Mouse (Mus musculus) intestine, embryonic 16.5 days (tissue): ENCODE results near the gene Secisbp2l. TPM values are rescaled to one million over a fixed set of nuclear protein-coding genes. Genes with fewer than 3 reads are reported as not detected.

Source experiments
- ATAC-seq: fragments of 200-750 bp; cut with Nextera tagmentation; 2 replicates; pipeline ENCODE4 v1.8.0; 2017; ENCODE audit warnings: moderate TSS enrichment, moderate library complexity
- H3K27ac ChIP-seq: fragments of 300-500 bp; sonication (generic); 2 replicates; pipeline ENCODE4 v1.5.1; 2014; ENCODE audit warnings: mild to moderate bottlenecking, low read length
- H3K27me3 ChIP-seq: fragments of 300-500 bp; sonication (generic); replicated peaks from 2 replicates; pipeline ENCODE4 v1.6.1; 2014; ENCODE audit warnings: low read length, control low read depth, mixed read lengths; ENCODE audit not compliant: control insufficient read depth, insufficient read depth
- H3K36me3 ChIP-seq: fragments of 300-500 bp; sonication (generic); 2 replicates; pipeline ENCODE4 v1.6.1; 2014; ENCODE audit warnings: low read length, control low read depth; ENCODE audit not compliant: control insufficient read depth, insufficient read depth
- H3K4me1 ChIP-seq: fragments of 300-500 bp; sonication (generic); 2 replicates; pipeline ENCODE4 v1.6.1; 2014; ENCODE audit warnings: low read length, control low read depth, mixed read lengths; ENCODE audit not compliant: control insufficient read depth, insufficient read depth
- H3K4me2 ChIP-seq: fragments of 300-500 bp; sonication (generic); 2 replicates; pipeline ENCODE4 v1.6.1; 2014; ENCODE audit warnings: low read depth, low read length, control low read depth
- H3K4me3 ChIP-seq: fragments of 300-500 bp; sonication (generic); 2 replicates; pipeline ENCODE4 v1.5.1; 2014; ENCODE audit warnings: mild to moderate bottlenecking, low read length
- H3K9ac ChIP-seq: fragments of 300-500 bp; sonication (generic); 2 replicates; pipeline ENCODE4 v1.6.1; 2014; ENCODE audit warnings: low read depth, low read length
- H3K9me3 ChIP-seq: fragments of 300-500 bp; sonication (generic); 2 replicates; pipeline ENCODE4 v1.6.1; 2016; ENCODE audit warnings: low read length, control low read depth; ENCODE audit not compliant: control insufficient read depth
- WGBS: fragments of 180-500 bp; shearing (Covaris S2); extraction: QIAGEN DNeasy Blood & Tissue Kit; methylation state at CpG from one replicate; pipeline ENCODE4 v1.1.7; 2014; 5-methylcytosine and 5-hydroxymethylcytosine counted together
- polyA plus RNA-seq: library from polyadenylated mRNA; unstranded; fragments of >200 nt; fragmentation: Nextera tagmentation; extraction: Ambion mirVana; gene quantifications from 2 replicates; pipeline ENCODE4 v1.2.1, GENCODE M21; 2015

The Secisbp2l gene
- polyA plus RNA-seq, 1 experiment from 2014 or later, result 11.9 TPM

DNA sequence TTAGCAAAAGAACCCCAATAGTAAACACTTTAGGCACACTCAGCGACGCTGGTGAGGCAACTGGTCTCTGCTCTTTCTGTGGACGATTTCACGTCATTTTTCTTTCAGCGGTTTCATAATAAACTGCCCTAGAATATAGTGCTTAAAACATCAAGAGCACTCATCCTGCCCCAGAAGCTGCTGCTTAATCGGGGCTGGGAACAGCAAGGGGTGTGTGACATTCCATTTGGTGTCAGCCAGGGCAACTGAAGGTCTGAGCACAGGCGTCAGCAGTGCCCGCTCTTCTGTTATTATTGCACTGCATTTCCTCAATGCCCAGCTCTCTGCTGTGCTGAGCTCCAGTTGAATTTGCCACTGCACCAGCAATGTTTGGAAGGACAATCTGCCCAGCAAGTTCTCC lies 18.4 kb upstream of the Secisbp2l start:
- no peaks in the 10 kb centered on the region for H3K4me1 ChIP-seq
- H3K9me3 ChIP-seq, result no peaks in the 10 kb centered on the region
- no peak overlapping the region for H3K27ac ChIP-seq
- H3K27me3 ChIP-seq, result no peaks in the 10 kb centered on the region
- no peaks in the 10 kb centered on the region for H3K36me3 ChIP-seq
- H3K9ac ChIP-seq, result no peak overlapping the region
- no peak for ATAC-seq
- 48% methylated on average over 8 of the region's 8 CpGs for WGBS
- H3K4me2 ChIP-seq, result no peak overlapping the region
- H3K4me3 ChIP-seq, result no peak overlapping the region

DNA sequence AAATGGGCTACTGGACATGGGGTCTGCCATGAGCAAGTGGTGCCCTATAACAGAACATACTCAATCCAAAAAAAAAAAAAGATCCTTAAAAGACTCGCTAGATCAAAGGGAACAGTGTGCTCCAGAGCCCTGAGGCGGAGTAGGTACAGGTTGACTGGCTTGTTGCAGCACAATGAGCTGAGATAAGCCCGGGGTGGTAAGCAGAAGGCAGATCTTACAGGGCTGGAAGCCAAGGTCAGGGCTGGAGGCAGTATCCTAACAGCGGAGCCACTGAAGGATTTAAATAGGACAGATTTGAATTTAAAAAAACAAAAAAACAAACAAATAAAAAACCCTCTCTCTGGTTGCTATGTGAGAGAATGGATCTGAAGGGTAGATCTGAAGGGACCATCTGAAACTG lies 17.8 kb upstream of the Secisbp2l start:
- no peak for ATAC-seq
- Histone ChIP-seq H3K4me2 (no peak overlapping the region), H3K9ac (no peak overlapping the region), H3K27me3 (no peaks in the 10 kb centered on the region), H3K4me3 (no peak overlapping the region), H3K9me3 (no peaks in the 10 kb centered on the region), H3K36me3 (no peaks in the 10 kb centered on the region), H3K27ac (no peak overlapping the region), H3K4me1 (no peaks in the 10 kb centered on the region)
- WGBS, result 57% methylated on average over 4 of the region's 4 CpGs

- Histone ChIP-seq H3K4me3 (no peak overlapping the region), H3K27ac (no peak overlapping the region), H3K9ac (no peak overlapping the region), H3K4me2 (no peak overlapping the region), H3K36me3 (no peaks in the 10 kb centered on the region), H3K4me1 (no peaks in the 10 kb centered on the region), H3K9me3 (no peaks in the 10 kb centered on the region), H3K27me3 (no peaks in the 10 kb centered on the region)
- ATAC-seq, result no peak
Observed at GRCm38 (mm10) chr2:125797872-125798271, 15.2 kb upstream of the Secisbp2l start.

- H3K27me3 ChIP-seq, result no peaks in the 10 kb centered on the region
- no peaks in the 10 kb centered on the region for H3K36me3 ChIP-seq
- H3K9me3 ChIP-seq, result no peaks in the 10 kb centered on the region
- no peak for ATAC-seq
- H3K9ac ChIP-seq, result no peak overlapping the region
- H3K4me1 ChIP-seq, result no peaks in the 10 kb centered on the region
- H3K4me3 ChIP-seq, result no peak overlapping the region
- no peak overlapping the region for H3K27ac ChIP-seq
- no peak overlapping the region for H3K4me2 ChIP-seq
- 76% methylated on average over 2 of the region's 2 CpGs for WGBS
Observed at GRCm38 (mm10) chr2:125795118-125795517, 12.4 kb upstream of the Secisbp2l start.

GRCm38 (mm10) chr2:125794166-125794565 lies 11.5 kb upstream of the Secisbp2l start:
- no peak overlapping the region for H3K27ac ChIP-seq
- WGBS, result 58% methylated on average over 2 of the region's 2 CpGs
- no peaks in the 10 kb centered on the region for H3K9me3 ChIP-seq

DNA sequence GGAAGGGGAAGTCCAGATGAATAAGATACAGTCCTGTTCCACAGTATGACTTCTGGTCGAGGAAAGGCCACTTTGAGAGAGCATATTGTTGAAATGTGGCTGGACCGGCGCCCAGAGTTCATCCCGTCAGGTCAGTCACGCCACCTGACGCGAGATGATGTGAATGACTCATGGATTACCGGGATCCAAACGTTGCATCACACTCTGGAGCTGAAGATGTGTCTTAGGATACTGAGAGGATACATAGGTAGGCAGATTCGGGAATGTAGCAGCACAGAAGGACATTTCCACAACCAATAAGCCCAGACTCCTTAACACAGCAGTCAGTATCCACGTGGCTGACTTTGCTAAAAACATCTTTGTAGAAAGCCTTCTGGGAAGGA lies 10.2 kb upstream of the Secisbp2l start:
- Histone ChIP-seq H3K4me2 (no peak overlapping the region), H3K4me1 (0 out of 2 replicates have a peak, but pooled peaks cover 2% of the 10 kb centered on the region), H3K27me3 (no peaks in the 10 kb centered on the region), H3K9me3 (no peaks in the 10 kb centered on the region), H3K27ac (no peak overlapping the region), H3K9ac (no peak overlapping the region), H3K36me3 (no peaks in the 10 kb centered on the region), H3K4me3 (no peak overlapping the region)
- WGBS, result 80% methylated on average over 11 of the region's 11 CpGs
- ATAC-seq, result no peak

More at GRCm38 (mm10) chr2:125794166-125794565, 11.5 kb upstream of the Secisbp2l start:
- no peak overlapping the region for H3K4me2 ChIP-seq
- H3K4me3 ChIP-seq, result no peak overlapping the region
- H3K36me3 ChIP-seq, result no peaks in the 10 kb centered on the region
- no peak overlapping the region for H3K9ac ChIP-seq
- ATAC-seq, result no peak
- no peaks in the 10 kb centered on the region for H3K27me3 ChIP-seq
- no peaks in the 10 kb centered on the region for H3K4me1 ChIP-seq

DNA sequence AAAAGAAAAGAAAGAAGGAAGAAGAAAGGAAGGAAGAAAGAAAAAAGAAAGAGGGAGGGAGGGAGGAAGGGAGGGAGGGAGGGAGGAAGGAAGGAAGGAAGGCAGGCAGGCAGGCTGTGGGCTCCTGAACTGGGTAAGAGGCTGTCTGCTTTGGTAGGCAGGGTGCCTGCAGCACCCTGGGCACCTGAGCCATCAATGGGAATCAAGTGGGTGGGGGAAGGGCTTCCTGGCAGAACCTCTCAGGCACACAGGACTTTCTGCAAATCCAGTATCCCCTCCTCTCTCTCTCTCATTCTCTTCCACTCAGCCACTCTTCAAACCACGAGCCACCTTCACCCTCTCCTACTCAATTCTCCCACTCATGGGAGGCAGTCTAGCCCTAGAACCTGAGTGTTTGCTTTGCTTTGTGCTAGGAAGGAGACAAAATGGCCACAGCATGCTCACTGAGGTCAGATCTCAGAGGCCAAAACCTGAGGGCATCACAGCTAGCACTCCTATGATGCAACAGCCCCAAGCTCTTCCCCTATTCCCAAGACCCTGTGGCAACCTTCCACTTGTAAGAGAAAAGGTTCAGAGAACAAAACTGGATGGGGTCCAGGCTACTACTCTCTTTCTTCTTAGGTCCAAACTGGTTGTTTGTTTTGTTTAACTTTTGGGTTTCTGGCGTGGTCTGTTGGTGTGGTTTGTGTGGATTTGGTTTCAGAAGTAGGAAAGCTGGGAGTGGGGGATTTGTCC lies 9.6 kb upstream of the Secisbp2l start:
- no peak for ATAC-seq
- Histone ChIP-seq H3K9ac (no peak overlapping the region), H3K27ac (no peak overlapping the region), H3K4me3 (no peak overlapping the region), H3K4me2 (no peak overlapping the region), H3K27me3 (no peaks in the 10 kb centered on the region), H3K36me3 (no peaks in the 10 kb centered on the region), H3K4me1 (0 out of 2 replicates have a peak, but pooled peaks cover 2% of the 10 kb centered on the region), H3K9me3 (no peaks in the 10 kb centered on the region)
- WGBS, result 67% methylated on average over 2 of the region's 2 CpGs

DNA sequence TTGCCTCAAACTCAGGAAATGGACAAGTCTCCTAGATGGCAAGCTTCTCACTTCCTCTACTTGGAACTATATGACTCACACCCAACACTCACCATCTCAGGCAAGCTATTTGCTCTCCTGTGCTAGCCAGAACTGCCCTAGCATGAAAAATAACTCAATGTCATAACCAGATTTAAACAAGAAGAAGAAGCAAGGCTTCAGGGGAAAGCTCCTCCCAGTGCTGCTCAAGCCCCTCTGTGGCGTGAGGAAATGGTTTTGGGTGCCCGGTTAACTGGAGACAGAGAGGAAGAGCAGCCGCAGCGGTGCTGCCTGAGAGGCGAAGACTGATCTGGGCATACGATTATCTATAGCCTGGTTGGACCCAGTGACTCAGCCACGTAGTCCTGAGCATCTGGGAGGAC lies 8.8 kb upstream of the Secisbp2l start:
- ATAC-seq, result no peak
- 64% methylated on average over 7 of the region's 7 CpGs for WGBS
- no peak overlapping the region for H3K4me3 ChIP-seq
- H3K9ac ChIP-seq, result no peak overlapping the region
- no peaks in the 10 kb centered on the region for H3K9me3 ChIP-seq
- no peaks in the 10 kb centered on the region for H3K27me3 ChIP-seq
- no peak overlapping the region for H3K4me2 ChIP-seq
- H3K27ac ChIP-seq, result no peak overlapping the region
- H3K4me1 ChIP-seq, result 0 out of 2 replicates have a peak, but pooled peaks cover 2% of the 10 kb centered on the region
- H3K36me3 ChIP-seq, result no peaks in the 10 kb centered on the region

- 93% methylated on average over 4 of the region's 4 CpGs for WGBS
- Histone ChIP-seq H3K36me3 (no peaks in the 10 kb centered on the region), H3K4me1 (0 out of 2 replicates have a peak, but pooled peaks cover 2% of the 10 kb centered on the region)
Observed at GRCm38 (mm10) chr2:125790242-125790641, 7.6 kb upstream of the Secisbp2l start.

DNA sequence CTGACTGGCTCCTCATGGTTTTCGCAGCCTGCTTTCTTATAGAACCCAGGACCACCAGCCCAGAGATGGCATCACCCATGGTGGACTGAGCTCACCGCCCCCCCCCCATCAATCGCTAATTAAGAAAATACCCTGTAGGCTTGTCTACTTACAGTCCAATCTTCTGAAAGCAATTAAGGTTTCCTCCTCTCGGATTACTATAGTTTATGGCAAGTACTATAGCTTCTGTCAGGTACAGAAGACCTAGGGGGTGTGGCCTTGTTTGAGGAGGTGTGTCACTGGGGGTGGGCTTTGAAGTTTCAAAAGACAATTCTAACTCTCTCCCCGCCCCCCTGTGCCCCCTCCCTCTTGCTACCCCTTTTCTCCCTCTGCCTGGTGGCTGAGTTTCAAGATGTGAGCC lies 6.6 kb upstream of the Secisbp2l start:
- no peaks in the 10 kb centered on the region for H3K27me3 ChIP-seq
- H3K36me3 ChIP-seq, result no peaks in the 10 kb centered on the region
- peak; percentile 40 for ATAC-seq
- H3K27ac ChIP-seq, result no peak overlapping the region
- H3K4me2 ChIP-seq, result no peak overlapping the region
- 0 out of 2 replicates have a peak, but pooled peaks cover 2% of the 10 kb centered on the region for H3K4me1 ChIP-seq
- H3K4me3 ChIP-seq, result no peak overlapping the region
- 69% methylated on average over 5 of the region's 5 CpGs for whole genome bisulfite sequencing
- no peak overlapping the region for H3K9ac ChIP-seq
- H3K9me3 ChIP-seq, result no peaks in the 10 kb centered on the region

More at GRCm38 (mm10) chr2:125790242-125790641, 7.6 kb upstream of the Secisbp2l start:
- Histone ChIP-seq H3K9ac (no peak overlapping the region), H3K9me3 (no peaks in the 10 kb centered on the region), H3K27me3 (no peaks in the 10 kb centered on the region), H3K27ac (no peak overlapping the region), H3K4me3 (no peak overlapping the region), H3K4me2 (no peak overlapping the region)
- ATAC-seq, result no peak
